Mouse (Mus musculus) CD8-positive naive resting alpha-beta T cell, adult 2 months (primary cell): Measurements from ENCODE around the gene Tmem11.

Experiments used
- DNase-seq, 2 experiments: peaks; one replicate each; pipeline ENCODE4 v3.0.0; 2022; ENCODE audit warnings: low read depth in 2 of 2, low spot score in 2 of 2

Gene Tmem11

GRCm38 (mm10) chr11:60878675-60879294 lies at the start of gene Tmem11:
TSS of gene Tmem11 (minus strand) at chr11:60879272.
- DNase-seq = peak; percentile 92 to 93

- peak; percentile 79 to 88 for DNase-seq
These were observed 48.2 kb upstream of the Tmem11 start for GRCm38 (mm10) chr11:60927264-60927663.

- DNase-seq = no peak
These were observed 45.9 kb upstream of the Tmem11 start for GRCm38 (mm10) chr11:60924981-60925380.

- no peak for DNase-seq
These were observed 45.4 kb upstream of the Tmem11 start for GRCm38 (mm10) chr11:60924498-60924897.

GRCm38 (mm10) chr11:60922964-60923363 lies 43.9 kb upstream of the Tmem11 start:
- no peak for DNase-seq

GRCm38 (mm10) chr11:60922195-60922594 lies 43.1 kb upstream of the Tmem11 start:
- no peak for DNase-seq

- no peak for DNase-seq
These were observed 40.9 kb upstream of the Tmem11 start for GRCm38 (mm10) chr11:60920021-60920420.

GRCm38 (mm10) chr11:60915201-60915600 lies 36.1 kb upstream of the Tmem11 start:
- DNase-seq = no peak

GRCm38 (mm10) chr11:60914491-60914890 lies 35.4 kb upstream of the Tmem11 start, which contains the start of gene Natd1:
TSS of gene Natd1 (minus strand) at chr11:60914750.
- no peak for DNase-seq

GRCm38 (mm10) chr11:60913301-60914196 lies 34.5 kb upstream of the Tmem11 start:
- peak; percentile 76 to 85 for DNase-seq

GRCm38 (mm10) chr11:60912525-60912973 lies 33.5 kb upstream of the Tmem11 start:
- no peak for DNase-seq

- DNase-seq = no peak
These were observed 30.6 kb upstream of the Tmem11 start for GRCm38 (mm10) chr11:60909626-60910025.

GRCm38 (mm10) chr11:60908073-60908472 lies 29.0 kb upstream of the Tmem11 start:
- no peak for DNase-seq

GRCm38 (mm10) chr11:60906449-60906848 lies 27.4 kb upstream of the Tmem11 start:
- no peak for DNase-seq

GRCm38 (mm10) chr11:60905407-60906120 lies 26.5 kb upstream of the Tmem11 start:
- no peak for DNase-seq

- no peak for DNase-seq
These were observed 24.6 kb upstream of the Tmem11 start for GRCm38 (mm10) chr11:60903661-60904061.

- no peak for DNase-seq
These were observed 23.4 kb upstream of the Tmem11 start for GRCm38 (mm10) chr11:60902486-60902885.

GRCm38 (mm10) chr11:60902001-60902400 lies 22.9 kb upstream of the Tmem11 start:
- DNase-seq = no peak

- no peak for DNase-seq
These were observed 16.8 kb upstream of the Tmem11 start for GRCm38 (mm10) chr11:60895915-60896314.

GRCm38 (mm10) chr11:60890744-60891143 lies 11.7 kb upstream of the Tmem11 start:
- no peak for DNase-seq

- DNase-seq = no peak
These were observed 11.2 kb upstream of the Tmem11 start for GRCm38 (mm10) chr11:60890286-60890685.

- DNase-seq = no peak
These were observed 10.8 kb upstream of the Tmem11 start for GRCm38 (mm10) chr11:60889861-60890260.
